Comparison of ENCODE assay signal across 8 mouse cellular contexts in the genomic region with DNA sequence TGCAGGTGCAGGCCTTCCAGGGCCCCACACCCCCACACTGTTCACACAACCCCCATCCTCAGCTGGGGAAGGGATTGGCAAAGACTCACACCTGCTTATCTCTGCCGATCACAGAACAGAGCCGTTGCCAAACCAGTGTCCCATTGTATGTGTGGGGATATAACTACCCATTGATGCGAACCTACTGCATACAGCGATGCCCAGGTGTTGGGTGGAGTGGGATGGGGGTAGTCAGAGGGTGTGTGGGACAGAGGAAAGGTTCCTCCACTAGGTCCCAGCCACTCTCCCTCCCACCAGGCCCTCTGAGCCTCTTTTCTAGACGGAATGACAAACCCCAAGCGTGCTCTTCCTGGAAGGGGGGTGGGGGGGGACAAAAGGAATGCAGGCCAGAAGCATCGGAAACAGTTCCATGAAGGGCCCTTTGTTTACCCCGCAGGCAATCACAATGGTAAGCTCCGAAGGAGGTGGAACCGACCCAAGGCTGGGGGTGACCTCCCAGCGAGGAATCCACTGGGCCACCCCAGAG. TPM values are rescaled to one million over a fixed set of nuclear protein-coding genes. Genes with fewer than 3 reads are reported as not detected.
A peak's percentile ranks its signal among the peaks of the same experiment; 100 is the strongest.
DNase-seq lines count a peak whose midpoint lies in the region; ATAC-seq lines count a peak whose summit lies in the region.

A gene (minus strand): TSS at position 287 of the 526 bp plus-strand sequence.

- ATAC-seq in heart, embryonic 14.5 days (ENCODE audit: insufficient number of reproducible peaks, insufficient read depth, low FRiP score, low read depth), result peak; percentile 19; the same call in 1 of the 2 replicates
- 0 out of 2 replicates have a peak, but pooled peaks have one; percentile 42 for ATAC-seq in intestine, embryonic 15.5 days
- peak; percentile 44 for ATAC-seq in neural tube, embryonic 15.5 days (ENCODE audit: low FRiP score)

- no peaks in the 10 kb centered on the region; the same call in 1 of the 2 replicates for H3K36me3 ChIP-seq in heart, embryonic 14.5 days (ENCODE audit: control insufficient read depth, insufficient read depth, low read length)
- no peaks in the 10 kb centered on the region for H3K36me3 ChIP-seq in intestine, embryonic 15.5 days
- H3K36me3 ChIP-seq in neural tube, embryonic 15.5 days, result 0 out of 2 replicates have a peak, but pooled peaks cover 4% of the 10 kb centered on the region

- WGBS in heart, embryonic 14.5 days, result 22% methylated on average over 11 of the region's 11 CpGs
- 20% methylated on average over 11 of the region's 11 CpGs for WGBS in intestine, embryonic 15.5 days
- 8% methylated on average over 11 of the region's 11 CpGs for WGBS in neural tube, embryonic 15.5 days

- no peak for DNase-seq in heart, adult 18-20 months
- DNase-seq in embryo, embryonic 10.5 days (ENCODE audit: low spot score), result peak; percentile 76
- no peak for DNase-seq in adrenal gland, postnatal 10 days
- no peak for DNase-seq in urinary bladder, adult 18-20 months (ENCODE audit: low spot score in 2 of 2)
- DNase-seq in gastrocnemius, postnatal 4 days (ENCODE audit: low spot score in 2 of 2), result no peak

- H3K4me2 ChIP-seq in heart, embryonic 14.5 days (ENCODE audit: low read length), result peak within 1 kb of the TSS; percentile 18; the same call in 1 of the 2 replicates
- H3K4me2 ChIP-seq in intestine, embryonic 15.5 days (replicated peaks), result peak within 1 kb of the TSS; percentile 33; the same call in 1 of the 2 replicates
- no peak within 1 kb of the TSS for H3K4me2 ChIP-seq in neural tube, embryonic 15.5 days

- H3K27me3 ChIP-seq in heart, embryonic 14.5 days (ENCODE audit: control insufficient read depth, insufficient read depth, low read length), result no peaks in the 10 kb centered on the region
- no peaks in the 10 kb centered on the region for H3K27me3 ChIP-seq in intestine, embryonic 15.5 days (replicated peaks)
- 0 out of 2 replicates have a peak, but pooled peaks cover 9% of the 10 kb centered on the region for H3K27me3 ChIP-seq in neural tube, embryonic 15.5 days (replicated peaks)

- no peak within 1 kb of the TSS for H3K4me3 ChIP-seq in heart, embryonic 14.5 days (ENCODE audit: control insufficient read depth in 1 of 2, insufficient read depth in 1 of 2, low read depth in 1 of 2, low read length in 2 of 2)
- no peak within 1 kb of the TSS for H3K4me3 ChIP-seq in intestine, embryonic 15.5 days (replicated peaks)
- H3K4me3 ChIP-seq in neural tube, embryonic 15.5 days (replicated peaks), result no peak within 1 kb of the TSS

- no peak within 1 kb of the TSS for H3K9ac ChIP-seq in heart, embryonic 14.5 days (ENCODE audit: low read length)
- peak within 1 kb of the TSS; percentile 44 for H3K9ac ChIP-seq in intestine, embryonic 15.5 days
- H3K9ac ChIP-seq in neural tube, embryonic 15.5 days (replicated peaks), result no peak within 1 kb of the TSS; the same call in 1 of the 2 replicates

- no peak within 1 kb of the TSS for H3K27ac ChIP-seq in heart, embryonic 14.5 days (replicated peaks in 1 of 2; ENCODE audit: control insufficient read depth in 1 of 2, insufficient read depth in 1 of 2, low read depth in 2 of 2, low read length in 2 of 2)
- H3K27ac ChIP-seq in intestine, embryonic 15.5 days, result peak within 1 kb of the TSS; percentile 75
- peak within 1 kb of the TSS; percentile 38 for H3K27ac ChIP-seq in neural tube, embryonic 15.5 days (replicated peaks)

- no peaks in the 10 kb centered on the region for H3K9me3 ChIP-seq in heart, embryonic 14.5 days (ENCODE audit: control insufficient read depth, low read length)
- H3K9me3 ChIP-seq in intestine, embryonic 15.5 days, result no peaks in the 10 kb centered on the region
- no peaks in the 10 kb centered on the region for H3K9me3 ChIP-seq in neural tube, embryonic 15.5 days (replicated peaks)

- peaks cover 10 to 18% of the 10 kb centered on the region in 2 experiments; a peak in 3 of 4 replicates for H3K4me1 ChIP-seq in heart, embryonic 14.5 days (ENCODE audit: control insufficient read depth in 2 of 2, insufficient read depth in 2 of 2, low read length in 2 of 2)
- peaks cover 21% of the 10 kb centered on the region for H3K4me1 ChIP-seq in intestine, embryonic 15.5 days (replicated peaks)
- peaks cover 18% of the 10 kb centered on the region for H3K4me1 ChIP-seq in neural tube, embryonic 15.5 days

RNA-seq across cellular contexts. Expression of the gene that starts here (rescaled TPM):
- polyA plus RNA-seq in heart, embryonic 14.5 days (2014; fragmentation: Nextera tagmentation; extraction: Ambion mirVana), result 0.18 and 0.19 TPM in 2 replicates
- total RNA-seq in heart, adult 18-20 months (2021), result not detected
- polyA plus RNA-seq in intestine, embryonic 15.5 days (2015; fragmentation: Nextera tagmentation; extraction: Ambion mirVana), result 0.18 TPM in 1 of 2 replicates, not detected in the other
- 0.27 and 10.0 TPM in 2 replicates for polyA plus RNA-seq in neural tube, embryonic 15.5 days (2015; fragmentation: Nextera tagmentation; extraction: Ambion mirVana)
- 1 to 10 TPM in 1 of 2 experiments, under 1 TPM in 1; 0.79 to 2.2 TPM for total RNA-seq in adrenal gland, postnatal 10 days (2021)
- not detected for total RNA-seq in gastrocnemius, postnatal 4 days (2021)

Comparison
In these comparisons a context has a peak if more than half of its experiments do, and no peak if none do; other contexts are left out.
1. Peak in ATAC-seq and H3K4me2 ChIP-seq in heart, embryonic 14.5 days; RNA of the gene not detected or under 1 TPM.
2. Peak in ATAC-seq, H3K27ac ChIP-seq, H3K9ac ChIP-seq and H3K4me2 ChIP-seq in intestine, embryonic 15.5 days; RNA of the gene not detected or under 1 TPM.